Mouse (Mus musculus) C2C12 (cell line): ENCODE data around the gene Zfp365. TPM values are rescaled to one million over a fixed set of nuclear protein-coding genes. Genes with fewer than 3 reads are reported as not detected.
A peak's percentile ranks its signal among the peaks of the same experiment; 100 is the strongest.

ENCODE experiments used
- H3K27me3 ChIP-seq: one replicate; pipeline ENCODE4 v1.6.1; 2011; ENCODE audit not compliant: control insufficient read depth, insufficient read depth, insufficient read length
- H3K36me3 ChIP-seq: one replicate; pipeline ENCODE4 v1.6.1; 2011; ENCODE audit not compliant: control insufficient read depth, insufficient read depth
- H3K4me3 ChIP-seq: one replicate; pipeline ENCODE4 v1.5.1; 2011; ENCODE audit warnings: mild to moderate bottlenecking, control low read depth; ENCODE audit not compliant: poor library complexity, insufficient read depth, severe bottlenecking
- H3K79me2 ChIP-seq: one replicate; pipeline ENCODE4 v1.6.1; 2011; ENCODE audit not compliant: control insufficient read depth, insufficient read depth
- H3K79me3 ChIP-seq: one replicate; pipeline ENCODE4 v1.6.1; 2011; ENCODE audit warnings: low read depth, control low read depth
- H3ac ChIP-seq: one replicate; pipeline ENCODE3; 2011; ENCODE audit warnings: low read depth; ENCODE audit not compliant: control insufficient read depth, insufficient read length
- CEBPB ChIP-seq: IDR thresholded peaks from one replicate; pipeline ENCODE4 v1.6.1; 2011; ENCODE audit warnings: low read depth, mild to moderate bottlenecking, control low read depth, moderate library complexity
- CTCF ChIP-seq: IDR thresholded peaks from one replicate; pipeline ENCODE4 v1.5.1; 2011; ENCODE audit not compliant: control insufficient read depth, insufficient read depth, insufficient read length
- FOSL1 ChIP-seq: IDR thresholded peaks from one replicate; pipeline ENCODE4 v1.8.0; 2011; ENCODE audit warnings: mild to moderate bottlenecking, low read length; ENCODE audit not compliant: poor library complexity, insufficient read depth, severe bottlenecking
- MAX ChIP-seq: IDR thresholded peaks from one replicate; pipeline ENCODE4 v1.6.1; 2011; ENCODE audit warnings: mild to moderate bottlenecking, control low read depth
- MYOD1 ChIP-seq: IDR thresholded peaks from one replicate; pipeline ENCODE4 v1.6.1; 2011; ENCODE audit warnings: low read depth; ENCODE audit not compliant: control insufficient read depth, insufficient read length
- MYOG ChIP-seq: IDR thresholded peaks from one replicate; pipeline ENCODE4 v1.6.1; 2011; ENCODE audit not compliant: control insufficient read depth, insufficient read length; ENCODE audit errors: extremely low read depth
- USF1 ChIP-seq: IDR thresholded peaks from one replicate; pipeline ENCODE4 v1.6.1; 2011; ENCODE audit warnings: low read depth, mild to moderate bottlenecking, control low read depth, moderate library complexity
- polyA plus RNA-seq: library from polyadenylated mRNA; unstranded; fragments of >200 nt; fragmentation: generic; extraction: Trizol; gene quantifications from one replicate; pipeline ENCODE4 v1.2.1, GENCODE M21; 2012; ENCODE audit warnings: missing spikeins

The Zfp365 gene
- polyA plus RNA-seq, 1 experiment: 14.1 TPM

DNA sequence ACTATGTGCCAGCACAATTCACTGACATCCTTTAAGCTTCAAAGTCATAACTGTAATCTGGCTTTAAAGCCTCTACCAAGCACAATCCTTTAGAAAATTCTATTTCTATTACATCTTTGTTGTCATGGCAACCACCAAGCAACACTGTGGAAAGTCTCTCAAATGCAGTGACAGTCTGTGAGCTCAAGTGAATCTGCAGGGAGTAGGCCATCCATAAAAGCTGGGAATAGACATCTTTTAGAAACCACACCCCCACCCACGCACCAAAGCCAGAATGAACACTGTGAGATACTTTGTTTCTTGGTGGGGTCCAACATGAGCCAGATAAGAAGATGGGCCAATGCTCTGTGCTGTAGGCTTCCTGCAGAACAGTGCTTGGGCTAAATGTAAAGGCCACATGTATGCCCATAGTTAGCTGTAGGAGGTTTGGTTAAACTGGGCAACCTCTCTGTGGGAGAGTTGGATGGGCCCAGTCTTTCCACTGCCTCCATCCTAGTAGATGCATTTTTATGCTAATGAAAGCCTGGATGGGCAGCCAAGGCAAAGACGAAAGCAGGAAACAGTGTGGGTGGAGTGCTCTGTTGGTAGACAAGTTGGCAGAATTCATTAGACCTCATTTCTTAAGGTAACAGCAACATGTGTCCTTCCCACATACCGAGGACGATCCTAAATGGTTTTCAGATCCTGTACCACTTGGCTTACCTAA, 5.9 kb upstream of the Zfp365 start:
- H3K27me3 ChIP-seq: no peaks in the 10 kb centered on the region
- no peak for TF ChIP-seq USF1
- no peak for TF ChIP-seq MAX
- no peaks in the 10 kb centered on the region for H3K79me2 ChIP-seq
- no peaks in the 10 kb centered on the region for H3K36me3 ChIP-seq
- H3K79me3 ChIP-seq: no peaks in the 10 kb centered on the region
- H3K4me3 ChIP-seq: no peak overlapping the region
- no peak overlapping the region for H3ac ChIP-seq

DNA sequence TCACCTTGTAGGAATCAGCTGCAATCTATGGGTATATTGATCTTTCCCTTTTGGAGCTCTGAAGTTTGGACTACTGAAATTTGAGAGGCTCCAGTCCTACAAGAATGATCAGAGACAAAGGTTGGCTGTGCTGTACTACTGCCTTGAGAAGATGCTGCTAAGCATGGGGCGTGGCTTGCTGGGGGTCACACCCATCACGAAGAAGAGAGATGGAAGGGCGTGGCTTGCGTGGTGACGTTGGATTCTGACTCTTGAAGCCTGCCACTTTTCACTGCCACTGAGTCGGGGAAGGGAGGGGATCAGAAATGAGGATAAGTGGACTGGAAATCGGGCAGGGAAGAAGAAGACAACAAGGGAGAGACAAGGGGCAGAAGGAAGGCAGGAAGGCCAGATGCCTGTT, 4.9 kb upstream of the Zfp365 start:
- Histone ChIP-seq H3ac (no peak overlapping the region), H3K79me3 (no peaks in the 10 kb centered on the region), H3K4me3 (no peak overlapping the region), H3K36me3 (no peaks in the 10 kb centered on the region), H3K27me3 (no peaks in the 10 kb centered on the region), H3K79me2 (no peaks in the 10 kb centered on the region)
- TF ChIP-seq MAX (no peak), CEBPB (no peak), MYOD1 (no peak), MYOG (no peak), USF1 (no peak), FOSL1 (no peak), CTCF (no peak)

DNA sequence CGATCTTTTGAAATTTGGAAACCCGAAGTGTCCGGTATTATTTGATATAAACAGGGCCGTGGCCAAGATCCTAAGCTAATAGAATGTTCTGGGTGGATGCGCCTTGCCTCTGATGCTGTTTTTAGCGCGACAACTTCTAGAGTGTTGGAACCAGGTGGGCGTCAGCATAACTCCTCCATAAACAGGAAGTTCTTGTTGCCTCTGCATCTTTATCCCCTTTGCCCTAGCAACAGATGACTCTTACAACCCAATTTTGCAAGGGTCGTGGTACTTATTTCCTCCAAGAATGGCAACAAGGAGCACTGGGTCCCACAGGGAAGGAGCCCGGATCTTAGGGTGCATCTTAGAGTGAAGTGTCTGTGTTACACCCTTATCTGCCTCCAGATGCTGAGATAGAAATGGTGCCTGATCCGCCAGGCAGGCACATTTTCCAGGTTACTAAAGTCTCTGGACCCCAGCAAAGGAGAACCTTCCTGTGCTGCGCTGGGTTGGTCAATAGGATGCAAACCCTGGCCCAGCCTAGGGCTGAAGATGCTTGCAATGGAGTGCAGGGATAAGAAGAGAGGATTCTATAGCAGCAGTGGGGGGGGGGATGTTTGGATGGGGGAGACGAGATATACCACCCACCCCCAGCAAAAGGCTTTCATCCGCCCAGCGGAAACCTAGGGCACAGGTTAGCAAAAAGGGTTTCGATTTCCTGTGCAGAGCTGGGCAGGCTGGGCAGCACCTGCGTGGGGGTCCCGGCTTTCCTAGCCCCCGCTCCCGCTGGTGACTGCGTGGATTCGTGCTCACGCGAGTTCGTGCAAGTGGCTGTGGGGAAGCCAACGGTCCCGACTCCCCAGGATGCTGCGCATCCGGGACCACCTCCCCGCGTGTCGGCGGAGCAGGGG, 770 bp downstream of the Zfp365 start:
- Histone ChIP-seq H3K79me3 (peaks cover 25% of the 10 kb centered on the region), H3ac (peak overlapping the region; percentile 98), H3K79me2 (peaks cover 55% of the 10 kb centered on the region), H3K36me3 (peaks cover 33% of the 10 kb centered on the region), H3K27me3 (no peaks in the 10 kb centered on the region), H3K4me3 (peak overlapping the region; percentile 90)
- no peak for TF ChIP-seq MYOD1
- TF ChIP-seq MAX: no peak
- TF ChIP-seq USF1: no peak
- TF ChIP-seq MYOG: no peak
- TF ChIP-seq CEBPB: no peak
- no peak for TF ChIP-seq FOSL1
- TF ChIP-seq CTCF: no peak

DNA sequence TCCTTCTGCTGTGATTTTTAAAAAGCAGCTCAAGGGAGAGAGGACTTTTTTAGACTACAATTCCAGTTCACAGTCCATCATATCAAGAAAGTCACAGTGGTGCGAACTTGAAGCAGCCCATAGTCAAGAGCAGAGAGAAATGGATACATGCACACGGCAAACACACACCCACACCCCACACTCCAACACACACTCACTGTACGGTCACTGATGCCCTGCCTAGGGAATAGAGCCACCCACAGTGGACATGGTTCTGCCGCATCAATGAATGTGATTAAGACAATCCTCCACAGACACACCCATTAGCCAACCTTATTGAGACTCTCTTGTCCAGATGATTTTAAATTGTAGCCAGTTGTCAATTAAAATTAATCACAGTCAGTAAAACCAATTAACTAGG, 4.5 kb downstream of the Zfp365 start:
- Histone ChIP-seq H3K4me3 (no peak overlapping the region), H3K79me2 (peaks cover 93% of the 10 kb centered on the region), H3K36me3 (peaks cover 55% of the 10 kb centered on the region), H3ac (no peak overlapping the region), H3K27me3 (no peaks in the 10 kb centered on the region), H3K79me3 (peaks cover 54% of the 10 kb centered on the region)
- TF ChIP-seq MAX (no peak), CEBPB (no peak), FOSL1 (no peak), USF1 (no peak), MYOD1 (no peak), MYOG (no peak), CTCF (no peak)

DNA sequence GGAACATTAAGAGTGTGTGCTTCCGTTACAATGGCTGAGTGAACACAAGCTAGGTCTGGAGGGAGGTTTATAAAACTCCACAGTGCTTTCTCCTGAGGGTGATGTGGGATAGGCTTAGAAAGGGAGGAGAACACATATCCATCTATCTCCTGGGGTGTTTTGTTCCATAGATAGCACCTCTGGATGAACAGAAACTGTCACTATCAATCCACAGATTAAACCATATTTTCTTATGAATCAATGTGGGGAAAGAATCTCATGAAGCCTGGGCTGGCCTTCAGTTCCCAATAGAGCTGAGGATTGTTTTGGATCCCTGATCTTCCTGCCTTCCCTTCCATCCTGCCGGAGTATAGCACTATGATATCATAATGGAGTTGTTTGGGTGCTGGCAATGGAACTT, 5.5 kb downstream of the Zfp365 start:
- Histone ChIP-seq H3K79me2 (peaks cover 100% of the 10 kb centered on the region), H3K36me3 (peaks cover 60% of the 10 kb centered on the region), H3K4me3 (no peak overlapping the region), H3K27me3 (no peaks in the 10 kb centered on the region), H3K79me3 (peaks cover 59% of the 10 kb centered on the region), H3ac (no peak overlapping the region)
- no peak for TF ChIP-seq USF1
- no peak for TF ChIP-seq MYOG
- TF ChIP-seq MAX: no peak
- TF ChIP-seq MYOD1: no peak
- TF ChIP-seq CEBPB: no peak
- no peak for TF ChIP-seq CTCF
- no peak for TF ChIP-seq FOSL1

DNA sequence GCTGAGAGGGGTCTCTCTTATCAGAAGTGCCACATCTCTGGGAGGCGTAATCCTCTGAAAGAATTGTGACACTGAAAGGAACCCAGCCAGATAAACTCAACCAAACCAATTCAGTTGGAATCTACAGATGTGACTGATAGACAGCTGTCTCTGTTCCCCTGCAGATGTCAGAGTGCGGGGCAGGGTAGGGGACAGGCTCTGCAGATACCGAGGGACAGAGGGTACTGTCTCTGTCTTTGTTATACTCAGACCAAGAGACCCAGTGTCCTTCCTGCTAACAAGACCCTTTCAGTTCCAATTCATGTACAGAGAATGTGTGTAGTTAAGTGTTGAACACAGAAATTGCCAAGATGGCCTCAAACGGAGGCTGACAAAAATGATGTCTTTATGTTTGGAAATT, 6.4 kb downstream of the Zfp365 start:
- Histone ChIP-seq H3K79me2 (peaks cover 100% of the 10 kb centered on the region), H3ac (no peak overlapping the region), H3K79me3 (peaks cover 64% of the 10 kb centered on the region), H3K27me3 (no peaks in the 10 kb centered on the region), H3K36me3 (peaks cover 64% of the 10 kb centered on the region), H3K4me3 (no peak overlapping the region)
- no peak for TF ChIP-seq FOSL1
- TF ChIP-seq MYOD1: no peak
- no peak for TF ChIP-seq CTCF
- TF ChIP-seq USF1: no peak
- TF ChIP-seq MYOG: no peak
- no peak for TF ChIP-seq CEBPB
